In the genomic region with DNA sequence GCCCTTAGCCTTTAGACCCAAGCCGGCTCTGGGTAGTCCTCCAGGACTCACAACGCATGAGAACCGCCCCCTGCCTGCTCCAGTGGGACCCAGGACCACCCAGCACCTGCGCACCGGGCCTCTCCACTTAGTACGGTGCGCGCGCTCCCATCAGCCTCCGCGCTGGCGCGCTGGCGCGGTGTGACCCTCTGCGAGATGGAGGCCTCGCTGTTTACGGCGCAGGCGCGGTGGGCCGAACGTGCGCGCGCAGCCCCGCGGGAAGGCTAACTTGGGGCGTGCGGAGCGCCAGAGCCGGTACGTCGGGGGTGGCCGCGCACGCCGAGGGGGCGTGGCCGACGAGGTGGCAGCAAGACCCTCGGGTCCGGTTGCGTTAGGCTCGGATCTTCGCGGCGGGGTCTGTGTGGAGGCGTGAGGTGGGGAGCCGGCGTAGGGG, we compare ENCODE assay signal across 8 mouse cellular contexts. TPM values are rescaled to one million over a fixed set of nuclear protein-coding genes. Genes with fewer than 3 reads are reported as not detected.
DNase-seq lines count a peak whose midpoint lies in the region; ATAC-seq and TF ChIP-seq lines count a peak whose summit lies in the region.

A gene (plus strand): TSS at position 156 of the 433 bp plus-strand sequence.
A gene (plus strand): TSS at position 344 of the 433 bp plus-strand sequence.

- no peaks in the 10 kb centered on the region for H3K9me3 ChIP-seq in erythroblast, embryonic 14.5 days (ENCODE audit: control insufficient read depth, low read length)
- 0 out of 2 replicates have a peak, but pooled peaks cover 4% of the 10 kb centered on the region for H3K9me3 ChIP-seq in heart, embryonic 12.5 days (replicated peaks)
- H3K9me3 ChIP-seq in kidney, postnatal 0 days (replicated peaks; ENCODE audit: low read length): no peaks in the 10 kb centered on the region
- H3K9me3 ChIP-seq in liver, embryonic 11.5 days (ENCODE audit: control insufficient read depth, low read length): no peaks in the 10 kb centered on the region
- no peaks in the 10 kb centered on the region for H3K9me3 ChIP-seq in stomach, embryonic 14.5 days (ENCODE audit: control insufficient read depth, low read depth, low read length)

- H3K9ac ChIP-seq in heart, embryonic 12.5 days: peak within 1 kb of the TSS; percentile 81
- peak within 1 kb of the TSS; percentile 71 for H3K9ac ChIP-seq in kidney, postnatal 0 days (ENCODE audit: low read depth, low read length)
- H3K9ac ChIP-seq in liver, embryonic 11.5 days (ENCODE audit: low read depth, low read length): peak within 1 kb of the TSS; percentile 94
- H3K9ac ChIP-seq in stomach, embryonic 14.5 days (replicated peaks; ENCODE audit: low read depth, low read length): peak within 1 kb of the TSS; percentile 57

- H3K36me3 ChIP-seq in C2C12 (ENCODE audit: control insufficient read depth, insufficient read depth): peaks cover 32% of the 10 kb centered on the region
- peaks cover 30% of the 10 kb centered on the region for H3K36me3 ChIP-seq in erythroblast, embryonic 14.5 days (ENCODE audit: control insufficient read depth)
- peaks cover 18% of the 10 kb centered on the region for H3K36me3 ChIP-seq in heart, embryonic 12.5 days
- peaks cover 8% of the 10 kb centered on the region; the same call in 1 of the 2 replicates for H3K36me3 ChIP-seq in kidney, postnatal 0 days (ENCODE audit: insufficient read depth, low read length)
- H3K36me3 ChIP-seq in liver, embryonic 11.5 days (ENCODE audit: control insufficient read depth, insufficient read depth, low read length): peaks cover 12% of the 10 kb centered on the region
- H3K36me3 ChIP-seq in stomach, embryonic 14.5 days (ENCODE audit: control insufficient read depth, insufficient read depth, low read length): peaks cover 13% of the 10 kb centered on the region; the same call in 1 of the 2 replicates

- peak; percentile 91 for TF ChIP-seq POLR2A in brain, embryonic 14.5 days (IDR thresholded peaks at IDR 0.05; ENCODE audit: borderline replicate concordance, extremely low read depth, insufficient read depth, insufficient read length, poor library complexity, severe bottlenecking)

- H3K4me1 ChIP-seq in erythroblast, embryonic 14.5 days (ENCODE audit: control insufficient read depth): peaks cover 45% of the 10 kb centered on the region
- H3K4me1 ChIP-seq in heart, embryonic 12.5 days (replicated peaks): peaks cover 18% of the 10 kb centered on the region
- H3K4me1 ChIP-seq in kidney, postnatal 0 days (replicated peaks; ENCODE audit: insufficient read depth, low read length): peaks cover 5% of the 10 kb centered on the region; the same call in 1 of the 2 replicates
- peaks cover 13% of the 10 kb centered on the region for H3K4me1 ChIP-seq in liver, embryonic 11.5 days (replicated peaks; ENCODE audit: control insufficient read depth, insufficient read depth, low read length)
- H3K4me1 ChIP-seq in stomach, embryonic 14.5 days (ENCODE audit: control insufficient read depth, insufficient read depth, low read length): peaks cover 15% of the 10 kb centered on the region

- peak within 1 kb of the TSS; percentile 85 for H3K27ac ChIP-seq in heart, embryonic 12.5 days (ENCODE audit: poor library complexity, severe bottlenecking)
- peak within 1 kb of the TSS; percentile 82 for H3K27ac ChIP-seq in kidney, postnatal 0 days
- peak within 1 kb of the TSS; percentile 92 for H3K27ac ChIP-seq in liver, embryonic 11.5 days (ENCODE audit: low read depth, low read length)
- peak within 1 kb of the TSS; percentile 82 for H3K27ac ChIP-seq in stomach, embryonic 14.5 days (ENCODE audit: low read length)

- DNase-seq in brain, embryonic 14.5 days (ENCODE audit: low read depth): peak; percentile 99
- peak; percentile 94 for DNase-seq in kidney, postnatal 0 days (ENCODE audit: low spot score)
- peak; percentile 97 for DNase-seq in liver, embryonic 11.5 days (ENCODE audit: low spot score)
- peak; percentile 97 for DNase-seq in naive thymus-derived CD4-positive, alpha-beta T cell, adult 2 months (ENCODE audit: low read depth)

- H3ac ChIP-seq in C2C12 (ENCODE audit: control insufficient read depth, insufficient read length, low read depth): peak within 1 kb of the TSS; percentile 92

- no peak for TF ChIP-seq CTCF in C2C12 (IDR thresholded peaks at IDR 0.05; ENCODE audit: control insufficient read depth, insufficient read depth, insufficient read length)
- TF ChIP-seq CTCF in brain, embryonic 14.5 days (IDR thresholded peaks at IDR 0.05; ENCODE audit: borderline replicate concordance, extremely low read depth, insufficient read depth, insufficient read length): no peak
- TF ChIP-seq CTCF in kidney, postnatal 0 days (IDR thresholded peaks at IDR 0.05; ENCODE audit: low read depth): no peak

- peak within 1 kb of the TSS; percentile 95 for H3K4me2 ChIP-seq in heart, embryonic 12.5 days
- peak within 1 kb of the TSS; percentile 95 for H3K4me2 ChIP-seq in kidney, postnatal 0 days (ENCODE audit: low read length)
- H3K4me2 ChIP-seq in liver, embryonic 11.5 days: peak within 1 kb of the TSS; percentile 95
- H3K4me2 ChIP-seq in stomach, embryonic 14.5 days (replicated peaks; ENCODE audit: low read depth, low read length): peak within 1 kb of the TSS; percentile 87

- H3K27me3 ChIP-seq in C2C12 (ENCODE audit: control insufficient read depth, insufficient read depth, insufficient read length): no peaks in the 10 kb centered on the region
- no peaks in the 10 kb centered on the region for H3K27me3 ChIP-seq in erythroblast, embryonic 14.5 days (ENCODE audit: control insufficient read depth)
- H3K27me3 ChIP-seq in heart, embryonic 12.5 days (replicated peaks): no peaks in the 10 kb centered on the region
- H3K27me3 ChIP-seq in kidney, postnatal 0 days (ENCODE audit: insufficient read depth, low read length): no peaks in the 10 kb centered on the region
- H3K27me3 ChIP-seq in liver, embryonic 11.5 days (replicated peaks; ENCODE audit: control insufficient read depth, insufficient read depth, low read length): no peaks in the 10 kb centered on the region
- H3K27me3 ChIP-seq in stomach, embryonic 14.5 days (ENCODE audit: control insufficient read depth, insufficient read depth, low read length): no peaks in the 10 kb centered on the region

- peak within 1 kb of the TSS; percentile 77 for H3K4me3 ChIP-seq in C2C12 (ENCODE audit: insufficient read depth, poor library complexity, severe bottlenecking)
- H3K4me3 ChIP-seq in erythroblast, embryonic 14.5 days (replicated peaks): peak within 1 kb of the TSS; percentile 95
- peak within 1 kb of the TSS; percentile 69 for H3K4me3 ChIP-seq in heart, embryonic 12.5 days
- H3K4me3 ChIP-seq in kidney, postnatal 0 days (replicated peaks; ENCODE audit: low read depth, low read length): peak within 1 kb of the TSS; percentile 64
- H3K4me3 ChIP-seq in liver, embryonic 11.5 days (ENCODE audit: low read depth, low read length): peak within 1 kb of the TSS; percentile 88
- peak within 1 kb of the TSS; percentile 73 for H3K4me3 ChIP-seq in stomach, embryonic 14.5 days (ENCODE audit: low read depth, low read length)

- peaks cover 15% of the 10 kb centered on the region for H3K79me3 ChIP-seq in C2C12 (ENCODE audit: low read depth)

- peak; percentile 96 for ATAC-seq in heart, embryonic 12.5 days (ENCODE audit: insufficient number of reproducible peaks, low FRiP score)
- ATAC-seq in kidney, postnatal 0 days (replicated peaks; ENCODE audit: low FRiP score, low read depth): peak; percentile 98
- ATAC-seq in liver, embryonic 11.5 days (replicated peaks; ENCODE audit: low FRiP score): peak; percentile 97
- ATAC-seq in stomach, embryonic 14.5 days (ENCODE audit: insufficient number of reproducible peaks, insufficient read depth, low FRiP score, low read depth): peak; percentile 97

- WGBS in heart, embryonic 12.5 days: under 1% methylated on average over 51 of the region's 51 CpGs
- under 1% methylated on average over 51 of the region's 51 CpGs for WGBS in kidney, postnatal 0 days
- WGBS in liver, embryonic 11.5 days: 0% methylated on average over 51 of the region's 51 CpGs
- WGBS in stomach, embryonic 14.5 days: under 1% methylated on average over 51 of the region's 51 CpGs

- peaks cover 36% of the 10 kb centered on the region for H3K79me2 ChIP-seq in C2C12 (ENCODE audit: control insufficient read depth, insufficient read depth)

TF ChIP-seq in C2C12, 6 proteins besides CTCF, POLR2A, EP300 and RAD21:
- peak; percentile 84 for TF ChIP-seq MAX (IDR thresholded peaks at IDR 0.05)
- no peak for TF ChIP-seq MYOG (IDR thresholded peaks at IDR 0.05; ENCODE audit: control insufficient read depth, extremely low read depth, insufficient read length)

RNA-seq across cellular contexts. Expression of the first gene that starts in this region (rescaled TPM):
- 13.3 TPM for polyA plus RNA-seq in C2C12 (2012; fragmentation: generic; extraction: Trizol)
- 12.4 and 15.4 TPM in 2 replicates for polyA plus RNA-seq in brain, embryonic 14.5 days (2012; rRNA removed)
- 0.64 and 0.81 TPM in 2 replicates for polyA plus RNA-seq in erythroblast, embryonic 14.5 days (2012)
- 7.8 and 8.0 TPM in 2 replicates for polyA plus RNA-seq in heart, embryonic 12.5 days (2016; fragmentation: Nextera tagmentation; extraction: Ambion mirVana)
- 12.9 and 16.1 TPM in 2 replicates for polyA plus RNA-seq in kidney, postnatal 0 days (2015; fragmentation: Nextera tagmentation; extraction: Ambion mirVana)
- 17.8 and 18.4 TPM in 2 replicates for polyA plus RNA-seq in liver, embryonic 11.5 days (2014; fragmentation: Nextera tagmentation; extraction: Ambion mirVana)
- 12.3 and 15.5 TPM in 2 replicates for polyA plus RNA-seq in stomach, embryonic 14.5 days (2014; fragmentation: Nextera tagmentation; extraction: Ambion mirVana)

RNA-seq across cellular contexts. Expression of the second gene that starts in this region (rescaled TPM):
- polyA plus RNA-seq in C2C12 (2012; fragmentation: generic; extraction: Trizol): 10.6 TPM
- polyA plus RNA-seq in brain, embryonic 14.5 days (2012; rRNA removed): 13.1 and 14.5 TPM in 2 replicates
- 0.06 and 0.15 TPM in 2 replicates for polyA plus RNA-seq in erythroblast, embryonic 14.5 days (2012)
- 1.1 TPM in 2 replicates for polyA plus RNA-seq in heart, embryonic 12.5 days (2016; fragmentation: Nextera tagmentation; extraction: Ambion mirVana)
- 2.2 and 3.0 TPM in 2 replicates for polyA plus RNA-seq in kidney, postnatal 0 days (2015; fragmentation: Nextera tagmentation; extraction: Ambion mirVana)
- 1.9 and 2.1 TPM in 2 replicates for polyA plus RNA-seq in liver, embryonic 11.5 days (2014; fragmentation: Nextera tagmentation; extraction: Ambion mirVana)
- polyA plus RNA-seq in stomach, embryonic 14.5 days (2014; fragmentation: Nextera tagmentation; extraction: Ambion mirVana): 3.1 and 3.5 TPM in 2 replicates

Comparison
In these comparisons a context has a peak if more than half of its experiments do, and no peak if none do; other contexts are left out.
1. Peak in every context shown above with its lines: DNase-seq, ATAC-seq, H3K4me3 ChIP-seq and H3K27ac ChIP-seq.